Mouse (Mus musculus) bone marrow, adult 2 months (tissue): ENCODE results near the gene Acat3.

Source experiments
- CTCF ChIP-seq: fragments of 200-500 bp; IDR thresholded peaks from 2 replicates; pipeline ENCODE4 v1.5.1; 2011; ENCODE audit warnings: low read length, control low read depth; ENCODE audit not compliant: control insufficient read depth, insufficient read depth
- POLR2A ChIP-seq: fragments of 200-500 bp; IDR thresholded peaks from 2 replicates; pipeline ENCODE4 v1.6.1; 2011; ENCODE audit warnings: low read depth, mild to moderate bottlenecking, control low read depth, low read length, borderline replicate concordance; ENCODE audit not compliant: control insufficient read depth

- TF ChIP-seq POLR2A (no peak), CTCF (no peak)
Measured at GRCm38 (mm10) chr17:12909361-12910280, 30.8 kb downstream of the Acat3 start, which contains the start of gene Pnldc1.
